Mouse (Mus musculus) neutrophil, adult 65 days (primary cell): ENCODE data around the gene Hist1h2bk. TPM values are rescaled to one million over a fixed set of nuclear protein-coding genes. Genes with fewer than 3 reads are reported as not detected.

Experiments
- total RNA-seq: library from RNA; stranded (reverse); gene quantifications from 2 replicates; pipeline ENCODE4 v1.2.4, GENCODE M21; 2023

Hist1h2bk gene
- 727 and 900 TPM in 2 replicates for total RNA-seq

GRCm38 (mm10) chr13:22035267-22036148 is at the start of gene Hist1h2bk, which contains the start of gene Hist1h2ah:
Gene Hist1h2bk (plus strand): TSS chr13:22035870.
Gene Hist1h2ah (minus strand): TSS chr13:22035568.

GRCm38 (mm10) chr13:22009642-22010041 is 26.0 kb upstream of the Hist1h2bk start, which contains the start of gene Prss16:
Gene Prss16 (minus strand): TSS chr13:22009742.

GRCm38 (mm10) chr13:22041142-22041536 is 5.5 kb downstream of the Hist1h2bk start, which contains the start of gene Hist1h4i:
Gene Hist1h4i (minus strand): TSS chr13:22041362.

GRCm38 (mm10) chr13:22042568-22043502 is 7.2 kb downstream of the Hist1h2bk start, which contains the start of the genes Hist1h2ag and Hist1h2bj:
Gene Hist1h2ag (minus strand): TSS chr13:22042944.
Gene Hist1h2bj (plus strand): TSS chr13:22043214.

GRCm38 (mm10) chr13:22084140-22084539 is 48.5 kb downstream of the Hist1h2bk start, which contains the start of gene Vmn1r188:
Gene Vmn1r188 (plus strand): TSS chr13:22084440.

Other genes with a start within 250 kb of the Hist1h2bk start
- 108 and 113 TPM in 2 replicates for gene Hist1h2an, start 248.7 kb upstream of the Hist1h2bk start, total RNA-seq
- gene Hist1h2bp, start 248.4 kb upstream of the Hist1h2bk start, total RNA-seq: 316 and 334 TPM in 2 replicates
- 732 and 971 TPM in 2 replicates for gene Hist1h2bq, start 225.7 kb upstream of the Hist1h2bk start, total RNA-seq
- 940 and 1,538 TPM in 2 replicates for gene Hist1h2ao, start 225.4 kb upstream of the Hist1h2bk start, total RNA-seq
- 869 and 934 TPM in 2 replicates for gene Hist1h4m, start 224.1 kb upstream of the Hist1h2bk start, total RNA-seq
- 196 and 307 TPM in 2 replicates for gene Hist1h4n, start 203.7 kb upstream of the Hist1h2bk start, total RNA-seq
- 286 and 375 TPM in 2 replicates for gene Hist1h2ap, start 202.4 kb upstream of the Hist1h2bk start, total RNA-seq
- gene Hist1h2br, start 202.1 kb upstream of the Hist1h2bk start, total RNA-seq: 735 and 957 TPM in 2 replicates
- 0.36 and 0.54 TPM in 2 replicates for gene Zfp184, start 90.8 kb upstream of the Hist1h2bk start, total RNA-seq
- not detected in 2 replicates for gene Pom121l2, start 54.7 kb upstream of the Hist1h2bk start, total RNA-seq
- gene Prss16, start 26.1 kb upstream of the Hist1h2bk start, total RNA-seq: 1.2 and 3.2 TPM in 2 replicates
- 251 and 417 TPM in 2 replicates for gene Hist1h2ah, start 302 bp upstream of the Hist1h2bk start, total RNA-seq
- 223 and 313 TPM in 2 replicates for gene Hist1h4i, start 5.5 kb downstream of the Hist1h2bk start, total RNA-seq
- gene Hist1h2ag, start 7.1 kb downstream of the Hist1h2bk start, total RNA-seq: 410 and 722 TPM in 2 replicates
- 470 and 634 TPM in 2 replicates for gene Hist1h2bj, start 7.3 kb downstream of the Hist1h2bk start, total RNA-seq
- gene Vmn1r188, start 48.6 kb downstream of the Hist1h2bk start, total RNA-seq: not detected in 2 replicates
- not detected in 2 replicates for gene Vmn1r189, start 70.0 kb downstream of the Hist1h2bk start, total RNA-seq
- gene Vmn1r191, start 148.1 kb downstream of the Hist1h2bk start, total RNA-seq: not detected in 2 replicates
- not detected in 2 replicates for gene Vmn1r192, start 155.3 kb downstream of the Hist1h2bk start, total RNA-seq
- gene Vmn1r193, start 187.3 kb downstream of the Hist1h2bk start, total RNA-seq: not detected in 2 replicates
- gene Vmn1r194, start 208.3 kb downstream of the Hist1h2bk start, total RNA-seq: not detected in 2 replicates
- not detected in 2 replicates for gene Vmn1r195, start 234.7 kb downstream of the Hist1h2bk start, total RNA-seq